Mouse (Mus musculus) MEL (cell line): ENCODE data around the gene Cdpf1.

ENCODE experiments used
- CTCF ChIP-seq, 3 experiments: IDR thresholded peaks in 2 of 3; conservative IDR thresholded peaks in 1 of 3; 2 replicates each; pipeline ENCODE4 v1.5.1; 2011 to 2012; ENCODE audit warnings: low read length in 3 of 3, low read depth in 2 of 3, mild to moderate bottlenecking in 2 of 3, improper control_type of control experiment in 1 of 3, inconsistent platforms in 1 of 3, mixed read lengths in 1 of 3, moderate library complexity in 1 of 3; ENCODE audit not compliant: control insufficient read depth in 1 of 3, insufficient read depth in 1 of 3, poor library complexity in 1 of 3, severe bottlenecking in 1 of 3
- NELFE ChIP-seq: IDR thresholded peaks from 2 replicates; pipeline ENCODE4 v1.6.1; 2011; ENCODE audit warnings: low read depth, low read length, improper control_type of control experiment
- RCOR1 ChIP-seq: IDR thresholded peaks from 2 replicates; pipeline ENCODE4 v1.6.1; 2012; ENCODE audit warnings: low read depth, mild to moderate bottlenecking, inconsistent platforms, low read length, improper control_type of control experiment

DNA sequence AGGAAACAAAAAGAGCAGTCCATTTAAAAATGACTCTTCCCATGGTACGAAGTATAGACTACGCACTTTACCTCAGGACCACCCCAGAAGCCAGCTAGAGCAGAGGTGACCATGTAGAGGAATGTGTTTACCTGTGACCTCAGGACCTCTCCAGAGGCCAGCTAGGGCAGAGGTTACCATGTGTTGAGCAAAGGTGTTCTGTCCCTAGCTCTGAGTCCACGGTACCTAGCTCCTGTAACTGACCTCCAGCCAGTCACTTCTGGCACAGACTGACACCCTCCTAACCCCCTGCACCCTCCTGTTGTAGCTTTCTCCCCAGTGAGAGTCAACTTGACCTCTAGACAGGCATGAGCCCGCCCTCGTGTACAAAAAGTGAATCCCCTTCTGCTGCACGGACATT is 24.0 kb downstream of the Cdpf1 start:
- no peak for TF ChIP-seq CTCF (IDR thresholded peaks at IDR 0.05 in 2 of 3, conservative IDR thresholded peaks at IDR 0.05 in 1 of 3; ENCODE audit: control insufficient read depth in 1 of 3, insufficient read depth in 1 of 3, low read depth in 2 of 3, low read length in 3 of 3, poor library complexity in 1 of 3, severe bottlenecking in 1 of 3)
- TF ChIP-seq RCOR1, result no peak
- TF ChIP-seq NELFE, result no peak
